22 mouse cellular contexts compared by ENCODE assay signal in the genomic region with DNA sequence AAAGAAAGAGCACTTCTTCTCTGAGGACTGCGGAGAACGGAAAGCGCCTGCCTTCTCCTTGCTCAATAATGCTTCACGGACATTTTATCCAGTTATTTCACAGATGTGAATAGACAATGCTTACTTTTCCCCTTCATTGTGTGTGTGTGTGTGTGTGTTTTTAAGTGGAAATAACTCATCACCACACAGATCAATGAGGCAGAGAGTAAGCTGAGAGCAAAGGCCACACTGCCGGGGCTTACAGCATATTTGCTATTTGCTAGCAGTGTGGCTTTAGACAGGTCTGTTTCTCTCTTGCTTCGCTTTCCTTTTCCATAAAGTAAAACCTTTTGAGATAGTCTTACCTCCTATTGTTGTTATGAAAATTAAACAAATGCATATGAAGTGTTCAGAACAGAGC. TPM values are rescaled to one million over a fixed set of nuclear protein-coding genes. Genes with fewer than 3 reads are reported as not detected.
DNase-seq lines count a peak whose midpoint lies in the region; ATAC-seq and TF ChIP-seq lines count a peak whose summit lies in the region.
"Had no signal": no experiment of that assay in that cellular context is flagged by ENCODE, and none has a peak within 500 bp of the region (broad histone marks: within the 10 kb centered on the region; RNA-seq: fewer than 3 reads in every experiment).

No protein-coding gene starts in this region.

- no peak for TF ChIP-seq POLR2A in thymus, adult 2 months (IDR thresholded peaks at IDR 0.05; ENCODE audit: control insufficient read depth, extremely low read depth, insufficient read depth, low read length, poor library complexity)

- TF ChIP-seq EP300 in liver, embryonic 14.5 days (IDR thresholded peaks at IDR 0.05; ENCODE audit: low read depth): no peak

- H3K36me3 ChIP-seq in midbrain, embryonic 14.5 days (ENCODE audit: control insufficient read depth, insufficient read depth, low read length): no peaks in the 10 kb centered on the region
- no peaks in the 10 kb centered on the region for H3K36me3 ChIP-seq in midbrain, embryonic 11.5 days (ENCODE audit: control insufficient read depth, insufficient read depth, low read length)
- peaks cover 60% of the 10 kb centered on the region for H3K36me3 ChIP-seq in liver, embryonic 14.5 days (replicated peaks; ENCODE audit: control insufficient read depth, insufficient read depth, low read depth)
- H3K36me3 ChIP-seq in thymus, adult 2 months (ENCODE audit: control insufficient read depth, insufficient read depth, low read length): no peaks in the 10 kb centered on the region
- H3K36me3 ChIP-seq: embryonic facial prominence, embryonic 13.5 days; heart, embryonic 10.5 days; hindbrain, embryonic 15.5 days had no signal

- H3K4me2 ChIP-seq in midbrain, embryonic 14.5 days (ENCODE audit: low read length): no peak overlapping the region
- no peak overlapping the region for H3K4me2 ChIP-seq in midbrain, embryonic 11.5 days
- H3K4me2 ChIP-seq in liver, embryonic 14.5 days (ENCODE audit: low read depth): no peak overlapping the region
- H3K4me2 ChIP-seq: embryonic facial prominence, embryonic 13.5 days; forebrain, embryonic 13.5 days; hindbrain, embryonic 15.5 days had no signal

- no peak overlapping the region for H3K4me3 ChIP-seq in midbrain, embryonic 14.5 days (replicated peaks; ENCODE audit: low read depth, low read length)
- H3K4me3 ChIP-seq in midbrain, embryonic 11.5 days (ENCODE audit: low read depth, low read length): no peak overlapping the region
- no peak overlapping the region for H3K4me3 ChIP-seq in liver, embryonic 14.5 days (ENCODE audit: insufficient read depth in 1 of 2, low read depth in 2 of 2, low read length in 2 of 2)
- H3K4me3 ChIP-seq in thymus, adult 2 months (ENCODE audit: control insufficient read depth, insufficient read depth, low read length): no peak overlapping the region
- H3K4me3 ChIP-seq: embryonic facial prominence, embryonic 13.5 days; forebrain, embryonic 13.5 days; gastrocnemius, adult 2 months; heart, embryonic 10.5 days; hindbrain, embryonic 15.5 days had no signal

- H3K4me1 ChIP-seq in midbrain, embryonic 14.5 days (ENCODE audit: control insufficient read depth, insufficient read depth, low read length): no peaks in the 10 kb centered on the region
- no peaks in the 10 kb centered on the region for H3K4me1 ChIP-seq in midbrain, embryonic 11.5 days (ENCODE audit: control insufficient read depth, insufficient read depth, low read length)
- H3K4me1 ChIP-seq in liver, embryonic 14.5 days (replicated peaks; ENCODE audit: control insufficient read depth in 2 of 2, insufficient read depth in 2 of 2, low read length in 1 of 2): 0 out of 4 replicates have a peak, but pooled peaks cover 0 to 2% of the 10 kb centered on the region in 2 experiments
- no peaks in the 10 kb centered on the region for H3K4me1 ChIP-seq in thymus, adult 2 months (replicated peaks; ENCODE audit: control insufficient read depth, insufficient read depth, low read length)
- H3K4me1 ChIP-seq: embryonic facial prominence, embryonic 13.5 days; forebrain, embryonic 13.5 days; heart, embryonic 10.5 days; hindbrain, embryonic 15.5 days had no signal

- H3K9ac ChIP-seq in midbrain, embryonic 14.5 days (replicated peaks; ENCODE audit: low read length): no peak overlapping the region
- H3K9ac ChIP-seq in midbrain, embryonic 11.5 days (ENCODE audit: low read length): no peak overlapping the region
- H3K9ac ChIP-seq in liver, embryonic 14.5 days (replicated peaks): no peak overlapping the region
- H3K9ac ChIP-seq: embryonic facial prominence, embryonic 13.5 days; forebrain, embryonic 13.5 days; forebrain, postnatal 0 days; hindbrain, embryonic 15.5 days had no signal

- peak; percentile 43 for DNase-seq in heart, adult 11 months
- DNase-seq in heart, postnatal 25 days (ENCODE audit: low spot score): no peak
- peak; percentile 11 for DNase-seq in midbrain, embryonic 14.5 days
- no peak for DNase-seq in midbrain, embryonic 11.5 days (ENCODE audit: low spot score, missing footprints)
- no peak for DNase-seq in liver, embryonic 14.5 days (ENCODE audit: low read depth in 3 of 3, low spot score in 3 of 3)
- DNase-seq in thymus, adult 2 months: no peak
- DNase-seq: cerebellum, adult 11 months; cerebellum, adult 8-10 months; cerebellum, postnatal 14 days; forebrain, postnatal 0 days; gastrocnemius, adult 2 months; gastrocnemius, postnatal 25 days; heart, adult 18-20 months; heart, postnatal 10 days had no signal

- intact Hi-C loops in heart, postnatal 25 days (cut with DNase I): no loop called here

- no peaks in the 10 kb centered on the region for H3K27me3 ChIP-seq in midbrain, embryonic 14.5 days (ENCODE audit: control insufficient read depth, insufficient read depth, low read length)
- H3K27me3 ChIP-seq in midbrain, embryonic 11.5 days (ENCODE audit: control insufficient read depth, insufficient read depth, low read length): no peaks in the 10 kb centered on the region
- no peaks in the 10 kb centered on the region for H3K27me3 ChIP-seq in liver, embryonic 14.5 days (ENCODE audit: control insufficient read depth, insufficient read depth, low read length)
- no peaks in the 10 kb centered on the region for H3K27me3 ChIP-seq in thymus, adult 2 months (ENCODE audit: control insufficient read depth, insufficient read depth, low read length)
- H3K27me3 ChIP-seq: CH12.LX; embryonic facial prominence, embryonic 13.5 days; forebrain, embryonic 13.5 days; hindbrain, embryonic 15.5 days had no signal

- ATAC-seq in midbrain, embryonic 14.5 days (ENCODE audit: low FRiP score, low TSS enrichment): no peak
- no peak for ATAC-seq in midbrain, embryonic 11.5 days (ENCODE audit: low FRiP score)
- ATAC-seq in liver, embryonic 14.5 days (ENCODE audit: insufficient read depth): peak; percentile 37; the same call in 1 of the 2 replicates
- no peak for ATAC-seq in megakaryocyte-erythroid progenitor cell, adult 5-6 weeks (replicated peaks; ENCODE audit: low FRiP score, low TSS enrichment, poor library complexity, severe bottlenecking)
- ATAC-seq: activated CD4-positive, CD25-positive, alpha-beta regulatory T cell, adult 4 months; forebrain, embryonic 13.5 days; forebrain, postnatal 0 days; Patski had no signal

- H3K27ac ChIP-seq in midbrain, embryonic 14.5 days (replicated peaks; ENCODE audit: low read depth, low read length): no peak overlapping the region
- H3K27ac ChIP-seq in midbrain, embryonic 11.5 days (ENCODE audit: low read depth, low read length): no peak overlapping the region
- H3K27ac ChIP-seq in liver, embryonic 14.5 days: no peak overlapping the region
- no peak overlapping the region for H3K27ac ChIP-seq in thymus, adult 2 months (ENCODE audit: control insufficient read depth, insufficient read depth, low read length)
- H3K27ac ChIP-seq: embryonic facial prominence, embryonic 13.5 days; forebrain, embryonic 13.5 days; gastrocnemius, adult 2 months; heart, embryonic 10.5 days; hindbrain, embryonic 15.5 days had no signal

- no peaks in the 10 kb centered on the region for H3K9me3 ChIP-seq in midbrain, embryonic 14.5 days (ENCODE audit: control insufficient read depth, low read length)
- no peaks in the 10 kb centered on the region for H3K9me3 ChIP-seq in midbrain, embryonic 11.5 days (ENCODE audit: control insufficient read depth, low read length)
- H3K9me3 ChIP-seq in liver, embryonic 14.5 days (ENCODE audit: control insufficient read depth, low read length): no peaks in the 10 kb centered on the region
- H3K9me3 ChIP-seq: embryonic facial prominence, embryonic 13.5 days; forebrain, embryonic 13.5 days; heart, embryonic 10.5 days; hindbrain, embryonic 15.5 days had no signal

- TF ChIP-seq CTCF in liver, embryonic 14.5 days (IDR thresholded peaks at IDR 0.05; ENCODE audit: low read depth): no peak
- no peak for TF ChIP-seq CTCF in thymus, adult 2 months (IDR thresholded peaks at IDR 0.05; ENCODE audit: borderline replicate concordance, control insufficient read depth, extremely low read depth, insufficient read depth, low read length, poor library complexity)

- 35% methylated on average over 6 of the region's 6 CpGs for WGBS in midbrain, embryonic 14.5 days
- WGBS in midbrain, embryonic 11.5 days: 45% methylated on average over 6 of the region's 6 CpGs
- WGBS in liver, embryonic 14.5 days (ENCODE audit: insufficient replicate concordance): 81% methylated on average over 6 of the region's 6 CpGs
- WGBS in thymus, adult 2 months: 95% methylated on average over 6 of the region's 6 CpGs

RNA-seq across cellular contexts. Expression of gene Abcb4, which starts 11.0 kb away (rescaled TPM):
- 10 to 100 TPM; 11.5 to 12.3 TPM for total RNA-seq in heart, postnatal 25 days (2021)
- 0.65 and 1.1 TPM in 2 replicates for polyA plus RNA-seq in midbrain, embryonic 14.5 days (2014; fragmentation: Nextera tagmentation; extraction: Ambion mirVana)
- 0.46 and 0.60 TPM in 2 replicates for polyA plus RNA-seq in midbrain, embryonic 11.5 days (2014; fragmentation: Nextera tagmentation; extraction: Ambion mirVana)
- 15.7 and 25.1 TPM in 2 replicates for polyA plus RNA-seq in liver, embryonic 14.5 days (2012; rRNA removed)
- polyA plus RNA-seq in liver, embryonic 14.5 days (2014; fragmentation: Nextera tagmentation; extraction: Ambion mirVana): 27.1 and 31.8 TPM in 2 replicates
- 185 and 189 TPM in 2 replicates for total RNA-seq in megakaryocyte-erythroid progenitor cell, adult 5-6 weeks (2014; fragmentation: Nextera tagmentation)
- 259 and 303 TPM in 2 replicates for total RNA-seq in megakaryocyte-erythroid progenitor cell, adult 5-6 weeks (2017)
- 0.90 and 1.7 TPM in 2 replicates for polyA plus RNA-seq in thymus, adult 2 months (2012; rRNA removed)

Comparison
In these comparisons a context has a peak if more than half of its experiments do, and no peak if none do; other contexts are left out.
1. DNase-seq: peak in heart, adult 11 months (single experiment) and midbrain, embryonic 14.5 days (single experiment); none in heart, postnatal 25 days (single experiment), midbrain, embryonic 11.5 days (single experiment), liver, embryonic 14.5 days (0 of 3) and thymus, adult 2 months (single experiment).